Mouse (Mus musculus): ENCODE data around the gene Fam89b.

Fam89b gene

GRCm38 (mm10) chr19:5739446-5739845 lies 10.0 kb upstream of the Fam89b start:
- no peak for DNase-seq (ENCODE audit: low spot score)

- no peak for DNase-seq (ENCODE audit: low spot score)
Observed at GRCm38 (mm10) chr19:5734325-5734724, 4.9 kb upstream of the Fam89b start.

DNA sequence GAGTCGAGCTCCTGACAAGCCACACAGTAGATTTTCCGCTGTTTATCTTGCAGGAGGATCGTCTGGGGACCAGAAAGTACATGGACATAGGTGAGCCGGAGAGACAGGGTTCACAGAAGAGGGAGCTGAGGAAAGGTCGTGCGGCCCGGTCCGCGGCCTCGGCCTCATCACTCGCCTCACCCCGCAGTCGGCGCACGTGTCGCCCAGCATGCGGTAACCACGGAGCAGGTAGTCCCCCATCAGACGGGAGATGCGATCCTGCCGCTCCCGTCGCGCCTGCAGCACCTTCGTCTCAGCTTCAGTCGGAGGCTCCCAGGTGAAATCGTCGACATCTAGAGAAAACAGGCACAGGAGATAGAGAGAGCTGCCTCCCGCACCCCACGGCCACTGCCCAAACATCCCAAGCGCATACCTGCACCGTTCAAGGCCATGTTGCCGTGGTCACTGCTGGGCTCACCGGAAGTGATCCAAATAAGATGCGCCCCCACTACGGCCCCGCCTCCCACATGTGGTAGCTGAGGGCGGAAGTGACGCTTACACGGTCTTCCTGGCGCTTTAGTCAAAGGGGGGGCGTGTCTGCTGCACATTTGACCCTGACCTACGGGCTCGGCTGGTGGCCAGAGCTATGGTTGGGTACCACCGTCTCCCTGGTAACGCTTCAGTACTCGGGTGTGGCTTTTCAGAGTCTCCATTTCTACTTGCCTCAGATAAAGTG lies 2.0 kb upstream of the Fam89b start:
- peak; percentile 91 for DNase-seq (ENCODE audit: low spot score)

- no peak for DNase-seq (ENCODE audit: low spot score)
Observed at GRCm38 (mm10) chr19:5730314-5731186, 1.1 kb upstream of the Fam89b start.

- peak; percentile 58 for DNase-seq (ENCODE audit: low spot score)
Observed at GRCm38 (mm10) chr19:5728631-5729443, 616 bp downstream of the Fam89b start.

DNA sequence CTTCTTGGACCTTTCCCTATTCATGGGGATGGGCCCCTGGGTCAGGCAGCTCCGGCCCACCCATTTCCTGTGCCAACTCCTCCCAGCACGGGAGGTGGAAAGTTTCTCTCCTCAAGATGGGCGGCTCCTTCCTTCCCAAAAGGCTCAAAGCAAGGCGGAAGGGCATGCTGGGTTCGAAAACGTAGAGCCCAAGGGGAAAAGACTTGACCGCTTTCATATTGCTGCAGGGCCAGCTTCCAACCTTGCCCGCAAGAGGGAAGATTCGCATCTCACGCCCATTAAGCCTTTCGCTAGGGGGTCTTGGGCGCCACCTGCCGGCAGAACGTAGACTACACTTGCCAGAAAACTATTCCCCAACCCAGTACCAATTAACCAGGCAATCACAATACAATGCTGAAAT lies 1.8 kb downstream of the Fam89b start:
- peak; percentile 84 for DNase-seq (ENCODE audit: low spot score)

DNA sequence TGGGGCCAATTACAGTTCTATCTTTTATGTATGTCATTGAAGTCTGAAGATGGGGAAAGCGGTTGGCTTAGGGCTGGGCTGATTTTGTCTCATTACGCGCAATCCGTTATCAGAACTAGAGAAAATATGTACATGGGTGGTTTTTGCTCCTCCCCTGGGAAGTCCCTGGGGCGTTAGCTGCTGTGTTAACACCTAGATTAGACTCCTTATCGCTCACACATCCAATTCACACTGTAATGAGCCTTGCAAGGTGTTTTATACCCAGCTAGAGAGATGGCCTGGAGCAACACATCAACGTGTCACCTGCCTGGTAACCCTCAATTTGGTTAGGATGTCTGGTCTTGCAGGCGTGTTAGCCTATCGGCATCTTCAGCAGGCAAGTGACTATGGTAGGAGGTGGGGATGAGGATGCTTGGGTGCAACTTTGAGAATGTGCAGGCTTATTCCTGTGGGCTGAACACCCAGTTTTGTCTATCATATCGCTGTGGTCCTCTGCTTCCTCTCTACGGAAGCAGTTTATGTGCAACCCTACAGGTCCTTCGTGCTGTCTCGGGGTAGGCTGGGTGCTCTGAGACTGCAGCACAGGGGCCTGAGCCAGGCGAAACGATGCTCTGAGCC lies 2.4 kb downstream of the Fam89b start:
- DNase-seq (ENCODE audit: low spot score), result no peak

GRCm38 (mm10) chr19:5725767-5726515 lies 3.5 kb downstream of the Fam89b start, which contains the start of gene Ehbp1l1:
Gene Ehbp1l1, minus strand, starts transcription at chr19:5726317.
- peak; percentile 70 for DNase-seq (ENCODE audit: low spot score)

GRCm38 (mm10) chr19:5725029-5725707 lies 4.3 kb downstream of the Fam89b start:
- DNase-seq (ENCODE audit: low spot score), result no peak

- peak; percentile 54 for DNase-seq (ENCODE audit: low spot score)
Observed at GRCm38 (mm10) chr19:5724549-5724941, 4.9 kb downstream of the Fam89b start.

- DNase-seq (ENCODE audit: low spot score), result no peak
Observed at GRCm38 (mm10) chr19:5723934-5724548, 5.4 kb downstream of the Fam89b start.

GRCm38 (mm10) chr19:5722848-5723425 lies 6.5 kb downstream of the Fam89b start:
- no peak for DNase-seq (ENCODE audit: low spot score)

DNA sequence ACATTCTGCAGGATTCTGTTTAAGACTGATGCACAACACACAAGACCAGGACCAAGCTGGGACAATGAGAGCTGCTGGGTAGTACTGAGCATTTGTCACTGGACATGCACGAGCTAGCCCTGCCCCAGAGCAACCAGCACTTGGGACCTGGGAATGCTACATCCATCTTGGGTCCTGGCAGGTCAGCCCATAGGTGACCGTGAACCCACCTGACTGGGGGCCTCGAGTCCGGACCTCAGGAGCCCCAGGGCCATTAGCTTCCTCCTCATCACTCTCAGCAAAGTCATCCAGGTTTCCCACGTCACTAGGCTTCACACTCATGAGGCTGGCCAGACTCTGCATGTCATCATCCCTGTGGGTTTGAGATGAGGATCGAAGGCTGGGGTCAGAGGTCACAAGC lies 8.2 kb downstream of the Fam89b start:
- DNase-seq (ENCODE audit: low spot score), result no peak

- no peak for DNase-seq (ENCODE audit: low spot score)
Observed at GRCm38 (mm10) chr19:5716955-5717354, 12.5 kb downstream of the Fam89b start.

- DNase-seq (ENCODE audit: low spot score), result no peak
Observed at GRCm38 (mm10) chr19:5715793-5716688, 13.4 kb downstream of the Fam89b start.

GRCm38 (mm10) chr19:5713730-5714129 lies 15.7 kb downstream of the Fam89b start:
- DNase-seq (ENCODE audit: low spot score), result peak; percentile 51

GRCm38 (mm10) chr19:5713255-5713654 lies 16.2 kb downstream of the Fam89b start:
- DNase-seq (ENCODE audit: low spot score), result no peak

- DNase-seq (ENCODE audit: low spot score), result no peak
Observed at GRCm38 (mm10) chr19:5711907-5712460, 17.5 kb downstream of the Fam89b start.

Measured in ovary, postnatal 36 days (tissue).